Mouse (Mus musculus): ENCODE measurements at regions not wholly inside any gene's neighbourhood (a gene's known extent, or its start where the extent isn't known, plus 50 kb on each side); places are given as distances from the start of the nearest gene placed in this dataset.

Small RNAs in the stretch of these regions (microRNA-seq; reads per million reads assigned to microRNA genes)
- 0 reads per million in 2 experiments for gene Gm25950
